Mouse (Mus musculus): Measurements from ENCODE around the gene Nob1.

Nob1 gene

GRCm38 (mm10) chr8:107424597-107425229, at the start of gene Nob1:
Gene Nob1, minus strand, starts transcription at chr8:107425051.
- peak; percentile 98 for DNase-seq

DNA sequence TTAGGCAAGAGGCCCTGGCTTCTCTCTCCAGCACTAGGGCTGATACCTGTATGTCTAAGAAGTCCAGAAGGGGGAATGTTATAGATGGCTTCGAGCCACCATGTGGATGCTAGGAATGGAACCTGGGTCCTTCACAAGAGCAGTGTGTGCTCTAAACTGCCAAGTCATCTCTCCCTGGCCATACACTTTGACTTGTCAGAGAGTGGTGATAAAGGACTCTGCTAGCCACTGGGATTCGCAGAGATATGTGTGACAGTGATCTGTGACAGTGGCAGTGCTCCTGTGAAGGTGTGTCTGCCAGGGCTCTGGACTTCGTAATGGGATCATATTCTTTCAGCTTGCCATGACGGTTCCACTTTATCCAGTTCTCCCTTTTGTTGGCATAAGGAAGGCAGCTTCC, 48.5 kb upstream of the Nob1 start:
- no peak for DNase-seq

- DNase-seq: no peak
Measured at GRCm38 (mm10) chr8:107472403-107473100, 47.7 kb upstream of the Nob1 start.

DNA sequence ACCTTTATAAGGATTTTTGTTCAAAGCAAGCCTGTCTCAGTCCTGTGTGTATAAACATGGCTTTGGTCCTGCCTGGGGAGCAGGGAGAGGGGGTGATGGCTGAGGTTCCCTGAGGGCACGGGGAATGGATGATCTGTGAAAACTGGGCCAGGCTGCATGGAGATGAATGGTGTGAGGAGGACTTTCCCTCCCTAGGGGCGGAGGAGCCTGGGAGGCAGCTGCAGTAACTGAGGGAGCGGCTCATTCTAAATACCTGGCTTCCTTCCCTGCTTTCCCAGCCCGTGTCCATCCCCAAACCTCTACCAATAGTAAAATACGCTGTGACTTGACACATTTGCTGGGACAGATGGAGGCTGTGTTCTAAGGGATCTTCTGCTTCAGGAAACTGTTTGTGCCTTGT, 45.5 kb upstream of the Nob1 start:
- no peak for DNase-seq

DNA sequence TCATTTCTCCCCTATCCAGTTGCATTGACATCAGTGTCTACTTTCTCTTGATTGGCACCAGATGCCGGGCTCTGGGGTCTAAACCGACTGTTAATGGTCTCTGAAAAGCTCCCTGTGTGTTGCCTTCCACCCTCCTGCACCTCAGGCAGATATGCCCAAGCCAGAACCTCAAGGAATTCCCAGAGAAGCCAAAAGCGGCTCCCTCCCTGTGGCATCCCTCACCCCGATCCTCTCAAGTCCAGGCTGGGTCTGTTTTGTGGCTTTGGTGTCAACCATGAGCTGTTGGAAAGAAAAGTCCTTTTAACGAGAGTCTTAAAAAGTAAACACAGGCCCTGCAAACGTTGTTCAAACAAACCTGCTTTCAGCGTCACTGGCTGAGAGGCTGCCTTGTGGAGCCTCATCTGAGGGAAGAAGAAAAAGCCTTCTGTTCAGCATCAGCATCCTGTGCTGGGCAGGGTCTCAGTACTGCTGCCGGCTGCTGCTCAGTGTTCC, 44.0 kb upstream of the Nob1 start:
- DNase-seq: no peak

GRCm38 (mm10) chr8:107466642-107467041, 41.8 kb upstream of the Nob1 start:
- DNase-seq: no peak

GRCm38 (mm10) chr8:107465332-107465990, 40.6 kb upstream of the Nob1 start:
- DNase-seq: no peak

DNA sequence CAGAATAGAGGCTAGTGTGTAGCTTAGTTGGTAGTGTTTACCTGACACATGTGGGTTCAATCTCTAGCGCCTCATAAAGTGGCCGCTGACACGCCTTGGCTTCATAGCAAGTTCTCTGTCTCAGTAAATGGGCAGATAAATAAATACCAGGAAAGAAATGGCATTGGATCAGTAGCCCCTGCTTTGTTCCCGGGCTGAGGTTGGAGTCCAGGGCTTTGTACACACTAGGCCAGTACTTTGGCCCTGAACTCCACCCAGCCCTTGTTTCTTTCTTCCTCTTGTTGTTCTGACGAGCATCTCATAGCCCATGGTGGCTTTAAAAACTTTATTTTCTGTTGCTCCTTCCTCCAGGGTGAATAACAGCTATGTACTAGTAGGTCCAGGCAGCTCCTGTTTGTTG, 37.6 kb upstream of the Nob1 start:
- no peak for DNase-seq

GRCm38 (mm10) chr8:107458281-107458680, 33.4 kb upstream of the Nob1 start:
- no peak for DNase-seq

GRCm38 (mm10) chr8:107457725-107458124, 32.9 kb upstream of the Nob1 start:
- no peak for DNase-seq

DNA sequence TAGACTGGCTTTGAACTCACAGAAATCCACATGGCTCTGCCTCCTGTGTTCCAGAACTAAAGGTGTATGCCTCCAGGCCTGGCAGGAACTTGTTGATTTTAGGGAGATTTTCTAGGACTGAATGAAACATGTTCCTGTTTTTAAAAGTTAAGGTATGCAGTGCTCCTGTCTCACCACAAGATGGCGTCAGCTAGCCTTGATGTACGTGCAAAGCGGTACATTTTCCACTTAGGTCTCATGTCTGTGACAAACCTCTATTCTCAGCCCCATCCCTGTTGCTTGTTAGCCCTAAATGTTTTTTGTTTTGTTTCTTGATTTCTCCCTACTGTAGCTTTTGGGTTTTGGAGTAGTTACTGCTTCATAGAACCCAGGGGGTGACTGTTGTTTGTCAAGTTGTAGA, 30.4 kb upstream of the Nob1 start:
- peak; percentile 29 for DNase-seq

DNA sequence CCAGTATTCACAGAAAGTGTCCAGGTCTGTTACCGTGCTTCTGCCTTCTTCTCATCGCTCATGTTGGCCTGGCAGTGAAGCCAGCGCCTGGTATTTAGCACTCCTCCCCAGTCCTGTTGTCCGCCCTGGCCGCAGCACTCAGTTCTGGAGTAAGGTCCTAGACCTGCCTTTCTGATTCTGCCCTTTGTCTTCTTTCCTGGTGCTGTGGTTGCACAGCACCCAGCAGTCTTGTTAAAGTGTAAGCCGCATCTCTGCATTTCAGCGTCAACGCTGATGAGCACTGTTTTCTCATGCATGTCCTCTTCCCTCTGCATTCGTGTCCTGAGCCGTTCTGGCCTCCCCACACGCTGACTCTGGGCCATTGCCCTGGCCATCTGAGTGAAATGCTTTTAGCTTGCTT, 28.5 kb upstream of the Nob1 start:
- DNase-seq: peak; percentile 59

DNA sequence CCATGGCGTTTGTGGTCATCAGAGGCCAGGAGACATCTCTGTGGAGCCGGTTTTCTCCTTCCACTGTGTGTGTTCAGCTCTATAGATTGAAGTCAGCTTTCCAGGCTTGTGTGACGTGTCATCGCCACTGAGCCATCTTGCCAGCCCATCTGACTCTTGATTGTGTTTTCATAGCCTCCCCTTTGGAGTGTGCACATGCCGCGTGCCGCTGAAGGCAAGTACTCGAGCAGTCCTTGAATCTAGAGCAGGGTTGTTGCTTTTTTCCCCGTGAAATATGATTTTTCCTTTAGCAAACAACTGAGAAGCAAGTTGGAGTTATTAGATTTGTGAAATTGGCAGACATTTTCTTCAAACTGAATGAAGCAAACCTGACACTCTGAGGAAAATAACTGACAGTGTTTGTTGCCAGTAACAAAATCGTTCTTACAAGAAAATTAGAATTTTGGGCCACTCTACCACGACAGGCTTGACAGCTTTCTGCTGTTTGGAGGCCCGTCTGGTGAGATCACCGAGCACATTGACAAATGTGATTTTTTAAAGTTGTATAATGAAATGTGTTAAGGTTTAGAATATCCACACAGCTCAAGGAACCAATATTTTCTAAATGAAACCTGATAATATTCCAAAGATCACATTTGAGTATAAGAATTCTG, 26.7 kb upstream of the Nob1 start:
- no peak for DNase-seq

DNA sequence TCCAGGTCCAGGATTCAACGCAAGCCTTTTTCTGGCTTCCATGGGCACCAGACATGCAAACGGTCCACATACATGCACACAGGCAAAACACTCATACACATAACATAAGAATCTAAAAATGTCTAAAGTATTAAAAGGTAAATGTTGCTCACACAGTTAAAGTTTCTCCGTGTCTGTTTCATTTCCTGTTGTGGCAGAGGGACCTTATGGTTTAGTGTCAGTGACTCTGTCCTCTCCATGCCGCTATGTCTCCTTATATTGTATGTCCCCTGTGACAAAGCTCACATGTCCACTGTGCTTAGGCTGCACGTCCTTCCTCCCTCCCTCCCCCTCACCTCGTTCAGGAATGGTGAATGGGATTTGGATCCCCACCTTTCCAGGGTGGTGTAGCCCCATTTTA, 24.8 kb upstream of the Nob1 start:
- DNase-seq: no peak

- peak; percentile 64 for DNase-seq
Measured at GRCm38 (mm10) chr8:107449130-107449529, 24.3 kb upstream of the Nob1 start.

DNA sequence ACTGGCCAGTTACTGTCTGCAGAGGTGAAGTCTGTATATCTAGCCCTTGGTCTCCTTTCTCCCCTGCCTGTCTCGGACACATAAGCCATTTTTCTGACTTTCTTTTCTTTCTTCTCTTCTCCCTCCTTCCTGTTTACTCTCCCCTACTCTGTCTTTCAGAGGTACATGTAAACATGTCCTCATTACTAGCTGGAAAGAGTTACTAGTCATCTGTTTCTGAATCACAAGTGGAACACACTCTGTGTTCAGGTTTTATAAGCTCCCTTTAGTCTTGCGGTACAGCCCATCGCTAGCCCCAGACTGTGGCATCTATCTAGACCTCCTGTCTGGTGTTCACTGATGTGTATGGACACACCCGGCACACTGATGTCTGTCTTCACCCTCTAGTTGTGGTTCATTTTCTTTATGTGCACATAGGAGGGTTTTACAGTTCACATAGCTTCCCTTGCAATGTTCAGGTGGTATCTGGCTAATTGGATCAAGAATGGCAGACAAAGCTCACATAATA, 23.6 kb upstream of the Nob1 start:
- no peak for DNase-seq

GRCm38 (mm10) chr8:107447713-107448112, 22.9 kb upstream of the Nob1 start:
- DNase-seq: no peak

GRCm38 (mm10) chr8:107444626-107445025, 19.8 kb upstream of the Nob1 start:
- DNase-seq: no peak

GRCm38 (mm10) chr8:107439880-107440625, 15.2 kb upstream of the Nob1 start:
- no peak for DNase-seq

DNA sequence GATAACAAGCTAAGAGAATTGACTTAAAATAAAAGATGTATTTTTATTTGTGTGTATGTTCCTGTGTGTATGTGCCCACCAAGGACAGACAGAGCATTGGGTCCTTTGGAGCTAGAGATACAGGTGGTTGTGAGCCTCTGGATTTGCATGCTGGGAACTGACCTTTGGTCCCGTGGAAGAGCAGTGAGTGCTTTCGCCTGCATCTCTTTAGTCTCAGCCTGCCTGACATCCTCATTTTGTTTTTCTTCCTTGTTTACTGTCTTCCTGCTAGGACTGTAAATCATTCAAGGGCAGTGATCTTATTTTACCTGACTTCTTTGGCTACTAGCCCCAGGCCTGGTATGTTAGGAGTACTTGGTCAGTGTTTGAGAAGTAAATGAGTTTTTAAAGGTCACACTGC, 12.9 kb upstream of the Nob1 start:
- peak; percentile 54 for DNase-seq

DNA sequence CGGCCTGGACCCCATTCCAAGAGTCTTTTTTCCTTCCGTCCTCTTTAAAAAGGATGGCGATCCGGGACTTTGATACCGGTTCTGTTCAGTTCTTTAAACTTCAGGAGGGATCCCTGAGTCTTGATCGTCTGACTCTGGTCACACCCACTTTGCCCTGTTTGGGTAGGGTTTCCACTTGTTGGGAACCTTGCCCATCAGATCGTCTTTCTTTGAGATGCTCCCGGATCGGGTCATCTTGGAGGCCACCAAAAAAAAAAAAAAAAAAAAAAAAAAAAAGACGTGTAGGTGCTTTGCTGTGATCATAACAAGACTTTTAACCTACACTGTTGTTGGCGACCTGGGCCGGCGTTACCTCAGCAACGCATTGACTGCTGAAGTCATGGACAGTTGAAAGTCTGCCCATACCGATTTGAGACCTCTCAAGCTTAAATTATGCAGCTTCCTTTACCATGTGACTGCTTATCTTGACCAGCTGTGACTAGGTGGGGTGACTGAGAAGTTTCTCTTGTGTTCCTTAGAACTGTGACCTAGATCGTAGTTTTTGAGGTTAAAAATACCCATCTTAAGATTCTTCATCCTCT, 12.1 kb upstream of the Nob1 start:
- no peak for DNase-seq

Measured in kidney, adult 18-20 months (tissue).